Mouse (Mus musculus) megakaryocyte progenitor cell, adult 5-6 weeks (primary cell): ENCODE data around the gene Sertad1. TPM values are rescaled to one million over a fixed set of nuclear protein-coding genes. Genes with fewer than 3 reads are reported as not detected.
"Not testable (repeated sequence)": the region's sequence is repeated elsewhere in the genome, so short reads cannot be mapped to it uniquely, and the experiment has no call there.

Experiments
- ATAC-seq: replicated peaks from 2 replicates; pipeline ENCODE4 v1.8.0; 2016; ENCODE audit warnings: mild to moderate bottlenecking, moderate TSS enrichment, inconsistent platforms; ENCODE audit not compliant: poor library complexity
- total RNA-seq, 2 experiments: library from RNA; stranded (forward) in 1 of 2; stranded (reverse) in 1 of 2; fragments of 157-497, 149-512 nt in 1 of 2; fragments of 200-1000 nt in 1 of 2; gene quantifications; 2 replicates each; pipeline versions ENCODE4 v1.2.3 to v1.2.4; 2015 to 2017

Sertad1 gene
- total RNA-seq, 2 experiments from 2014 or later, result 6.8 to 9.2 TPM

DNA sequence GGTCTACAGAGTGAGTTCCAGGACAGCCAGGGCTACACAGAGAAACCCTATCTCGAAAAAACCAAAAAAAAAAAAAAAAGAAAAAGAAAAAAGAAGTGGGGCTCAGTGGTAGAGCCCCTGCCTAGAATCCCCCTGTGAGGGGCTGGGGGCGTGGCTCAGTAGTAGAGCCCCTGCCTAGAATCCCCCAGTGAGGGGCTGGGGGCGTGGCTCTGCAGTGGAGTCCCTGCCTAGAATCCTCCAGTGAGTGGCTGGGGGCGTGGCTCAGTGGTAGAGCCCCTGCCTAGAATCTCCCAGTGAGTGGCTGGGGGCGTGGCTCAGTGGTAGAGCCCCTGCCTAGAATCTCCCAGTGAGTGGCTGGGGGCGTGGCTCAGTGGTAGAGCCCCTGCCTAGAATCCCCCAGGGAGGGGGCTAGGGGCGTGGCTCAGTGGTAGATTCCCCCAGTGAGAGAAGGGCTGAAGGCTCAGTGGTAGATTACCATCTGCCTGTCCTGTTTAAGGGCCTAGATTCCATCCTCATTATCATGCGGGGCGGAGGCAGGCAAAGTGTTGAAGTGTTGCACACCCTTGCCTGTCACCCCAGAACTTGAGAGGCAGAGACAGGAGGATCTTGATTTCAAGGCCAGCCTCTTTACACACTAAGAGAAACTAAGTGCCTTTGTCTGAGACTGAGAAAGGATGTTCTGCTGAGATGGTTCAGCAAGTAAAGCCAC, 8.1 kb downstream of the Sertad1 start:
- ATAC-seq, result not testable (repeated sequence)

DNA sequence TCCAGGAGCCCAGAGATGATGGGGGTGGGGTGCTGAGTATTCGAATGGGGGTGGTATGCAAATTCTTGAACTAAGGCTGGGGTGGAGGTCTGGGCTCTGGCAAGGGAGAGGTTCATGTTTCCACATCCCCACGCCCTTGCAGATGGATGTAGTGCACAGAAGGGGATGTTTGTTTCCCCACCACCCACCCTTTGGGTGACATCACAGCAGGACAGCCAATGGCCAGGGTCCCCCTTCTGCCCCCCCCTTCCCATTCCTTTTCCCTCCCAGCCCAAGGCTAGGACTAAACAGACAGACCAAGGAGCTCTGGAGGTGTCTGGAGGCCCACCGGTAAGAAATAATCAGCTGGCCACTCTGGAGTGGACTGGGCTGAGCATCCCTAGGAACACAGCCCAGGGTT, 12.3 kb downstream of the Sertad1 start, which contains the start of gene Prx:
Gene Prx (plus strand): TSS at position 289 of the 400 bp plus-strand sequence.
- ATAC-seq, result no peak

DNA sequence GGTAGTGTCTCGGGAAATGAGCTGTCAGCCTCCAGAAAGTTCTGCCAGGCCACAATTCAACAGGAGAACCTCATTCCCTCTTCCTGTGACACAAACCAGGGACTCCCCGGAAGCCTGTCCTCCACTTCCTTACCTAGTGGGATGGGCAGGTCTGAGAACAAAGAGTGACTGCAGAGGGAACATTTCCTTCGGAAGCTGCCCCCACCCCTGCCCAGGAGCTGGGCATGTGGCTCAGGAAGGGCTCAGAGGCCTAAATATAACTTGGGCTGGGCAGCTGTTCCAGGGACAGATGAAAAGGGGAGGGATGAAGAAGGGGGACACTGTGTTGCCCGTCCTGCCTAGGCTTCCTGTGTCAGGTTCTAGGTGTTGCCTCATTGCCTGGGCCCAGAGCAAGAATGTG, 14.9 kb downstream of the Sertad1 start:
- ATAC-seq, result no peak

DNA sequence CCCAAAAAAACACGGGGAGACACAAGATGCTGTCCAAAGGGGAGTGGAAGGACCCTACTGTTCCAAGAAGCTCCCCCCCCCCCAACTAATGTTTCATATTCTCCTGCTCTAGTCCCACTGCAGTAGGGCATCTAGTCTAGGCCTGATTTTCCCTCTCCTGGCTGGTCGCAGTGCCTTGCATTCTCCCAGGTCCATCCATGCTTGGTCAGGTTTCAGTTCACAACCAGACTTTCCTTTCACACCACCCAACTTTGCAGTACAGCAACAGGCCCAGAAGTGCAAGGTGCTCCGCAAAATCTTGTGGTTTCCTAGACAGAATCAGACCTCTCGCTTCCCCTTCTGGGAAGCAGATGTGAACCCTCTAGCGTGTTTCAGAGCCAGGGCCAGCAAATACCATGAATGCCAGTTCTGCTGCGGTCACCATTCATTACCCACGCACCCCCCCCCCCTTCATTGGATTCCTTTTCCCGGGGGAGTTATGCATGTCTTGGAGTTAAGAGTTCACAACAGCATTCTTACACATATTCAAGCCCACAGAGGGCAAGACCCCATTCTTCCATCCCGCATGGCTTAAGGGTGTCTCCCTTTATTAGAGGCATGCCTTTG, 20.2 kb downstream of the Sertad1 start:
- peak; percentile 32 for ATAC-seq

DNA sequence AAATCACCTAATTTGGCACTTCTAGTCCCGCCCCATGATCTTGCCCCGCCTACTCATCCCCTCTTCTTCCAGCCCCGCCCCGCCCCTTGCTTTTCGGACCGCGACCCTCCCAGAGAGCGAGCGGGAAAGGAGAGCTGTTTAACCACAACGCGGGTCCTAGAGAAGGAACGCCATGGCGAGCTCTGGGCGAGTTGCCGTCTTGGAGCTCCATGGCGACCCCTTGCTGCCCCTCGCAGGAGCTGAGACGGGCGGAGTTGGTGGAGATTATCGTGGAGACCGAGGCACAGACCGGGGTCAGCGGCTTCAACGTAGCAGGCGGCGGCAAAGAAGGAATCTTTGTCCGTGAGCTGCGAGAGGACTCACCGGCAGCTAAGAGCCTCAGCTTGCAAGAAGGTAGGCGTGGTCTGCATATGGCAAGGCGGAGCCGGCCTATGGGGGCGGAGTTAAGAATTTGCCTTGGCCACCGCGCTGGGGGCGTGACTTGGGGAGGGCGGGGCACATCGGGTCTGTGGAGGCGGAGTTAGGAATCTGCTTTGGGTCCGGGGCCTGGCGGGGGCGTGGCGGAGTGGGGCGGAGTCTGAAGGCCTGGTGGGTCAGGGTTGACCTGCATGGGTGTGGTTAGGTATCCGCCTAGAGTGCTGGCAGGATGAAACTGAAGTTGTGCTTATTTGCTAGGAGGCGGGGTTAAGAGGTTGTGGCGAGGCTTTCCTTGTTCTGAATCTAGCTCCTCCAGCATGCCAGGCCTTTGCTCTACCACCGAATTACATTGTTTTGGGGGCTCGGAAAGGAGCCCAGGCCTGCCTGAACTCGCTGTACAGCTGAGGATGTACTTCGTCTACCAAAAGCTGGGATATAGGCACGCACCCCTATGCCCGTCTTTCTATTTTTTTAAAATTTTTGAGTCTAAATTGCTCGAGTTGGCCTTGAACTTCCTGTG, 21.3 kb downstream of the Sertad1 start:
- ATAC-seq, result peak; percentile 89

DNA sequence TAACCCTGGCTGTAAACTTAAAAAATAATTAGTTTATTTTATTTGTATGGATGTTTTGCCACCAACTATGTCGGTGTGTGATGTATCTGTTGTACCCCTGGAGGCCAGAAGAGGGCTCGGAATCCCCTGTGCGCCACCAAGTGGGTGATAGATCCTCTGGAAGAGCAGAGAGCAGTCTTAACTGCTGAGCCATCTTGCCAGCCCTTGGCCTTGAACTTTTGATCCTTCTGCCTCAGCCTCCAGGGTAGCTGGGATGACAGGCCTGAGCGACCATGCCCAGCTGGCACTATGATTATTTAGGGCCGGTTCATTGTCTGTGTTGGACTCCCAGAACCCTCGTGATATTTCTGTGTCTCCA, 21.9 kb downstream of the Sertad1 start:
- peak; percentile 73 for ATAC-seq

DNA sequence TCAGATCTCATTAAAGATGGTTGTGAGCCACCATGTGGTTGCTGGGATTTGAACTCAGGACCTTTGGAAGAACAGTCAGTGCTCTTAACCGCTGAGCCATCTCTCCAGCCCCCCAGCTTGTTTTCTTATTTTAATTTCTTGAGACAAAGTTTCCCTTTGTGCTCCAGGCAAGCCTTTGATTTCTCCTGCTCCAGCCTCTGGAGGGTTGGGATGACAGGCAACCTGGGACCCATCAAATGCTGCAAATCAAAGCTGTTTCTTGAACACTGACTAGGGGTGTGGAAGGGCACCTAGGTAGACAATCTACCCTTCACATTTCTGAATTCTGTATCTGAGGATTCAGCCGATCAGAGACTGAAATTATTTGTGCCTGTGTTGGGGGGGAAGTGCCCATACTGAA, 24.1 kb downstream of the Sertad1 start:
- no peak for ATAC-seq

DNA sequence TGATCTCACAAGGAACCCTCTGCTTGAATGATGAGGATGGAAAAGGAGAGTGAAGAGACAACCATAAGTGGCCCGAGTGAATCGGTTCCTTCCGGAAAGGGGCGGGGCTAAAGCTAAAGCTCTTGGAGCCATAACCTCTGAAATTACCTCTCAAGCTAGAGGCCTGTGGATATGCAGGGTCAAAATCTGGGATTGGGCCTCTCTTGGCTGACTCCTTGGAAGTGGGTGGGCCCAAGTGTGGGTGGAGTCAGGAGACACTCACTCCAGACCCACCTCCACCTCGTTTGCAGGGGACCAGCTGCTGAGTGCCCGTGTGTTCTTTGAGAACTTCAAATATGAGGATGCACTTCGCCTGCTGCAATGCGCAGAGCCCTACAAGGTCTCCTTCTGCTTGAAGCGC, 28.3 kb downstream of the Sertad1 start:
- no peak for ATAC-seq

DNA sequence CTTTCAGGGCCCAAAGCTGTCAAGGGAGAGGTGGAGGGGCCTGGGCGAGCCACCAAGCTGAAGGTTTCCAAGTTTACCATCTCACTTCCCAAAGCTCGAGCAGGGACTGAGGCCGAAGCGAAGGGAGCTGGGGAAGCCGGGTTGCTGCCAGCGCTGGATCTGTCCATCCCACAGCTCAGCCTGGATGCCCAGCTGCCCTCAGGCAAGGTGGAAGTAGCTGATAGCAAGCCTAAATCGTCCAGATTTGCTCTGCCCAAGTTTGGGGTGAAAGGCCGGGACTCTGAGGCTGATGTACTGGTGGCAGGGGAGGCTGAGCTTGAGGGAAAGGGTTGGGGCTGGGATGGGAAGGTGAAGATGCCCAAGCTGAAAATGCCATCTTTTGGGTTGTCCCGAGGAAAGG, 31.6 kb downstream of the Sertad1 start:
- no peak for ATAC-seq

DNA sequence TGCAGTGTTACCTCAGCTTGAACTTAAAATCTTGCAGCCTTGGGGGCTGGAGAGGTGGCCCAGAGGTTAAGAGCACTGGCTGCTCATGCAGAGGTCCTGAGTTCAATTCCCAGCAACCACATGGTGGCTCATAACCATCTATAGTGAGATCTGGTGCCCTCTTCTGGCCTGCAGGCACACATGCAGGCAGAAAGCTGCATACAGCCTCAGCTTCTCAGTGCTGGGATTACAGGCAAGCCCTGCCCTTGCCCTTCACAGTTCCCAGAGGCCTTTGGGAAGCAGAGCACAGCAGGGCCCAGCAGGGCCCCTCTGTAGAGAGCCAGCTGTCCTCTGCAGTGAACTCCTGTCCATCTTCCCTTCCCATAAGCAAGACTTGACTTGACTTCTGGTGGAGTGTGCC, 33.4 kb downstream of the Sertad1 start:
- ATAC-seq, result 0 out of 2 replicates have a peak, but pooled peaks have one; percentile 27

DNA sequence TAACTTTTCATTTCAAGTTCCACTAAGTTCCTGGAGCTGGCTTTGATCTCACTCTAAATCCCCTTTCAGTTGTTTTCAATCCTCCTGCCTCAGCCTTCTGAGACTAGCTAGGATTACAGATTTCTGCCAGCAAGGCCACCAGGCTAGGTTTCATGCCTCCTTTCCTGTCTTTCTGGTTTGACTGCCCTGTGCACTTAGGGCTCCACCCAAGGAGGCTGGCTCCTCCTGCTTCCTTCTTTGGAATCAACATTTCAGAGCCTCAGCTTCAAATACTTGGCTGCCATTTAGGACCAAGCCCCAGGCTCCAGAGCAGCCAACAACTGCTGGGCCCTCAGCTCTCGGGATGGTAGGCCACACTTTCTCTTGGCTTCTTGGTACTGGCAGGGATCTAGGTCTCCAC, 33.9 kb downstream of the Sertad1 start:
- ATAC-seq, result no peak

DNA sequence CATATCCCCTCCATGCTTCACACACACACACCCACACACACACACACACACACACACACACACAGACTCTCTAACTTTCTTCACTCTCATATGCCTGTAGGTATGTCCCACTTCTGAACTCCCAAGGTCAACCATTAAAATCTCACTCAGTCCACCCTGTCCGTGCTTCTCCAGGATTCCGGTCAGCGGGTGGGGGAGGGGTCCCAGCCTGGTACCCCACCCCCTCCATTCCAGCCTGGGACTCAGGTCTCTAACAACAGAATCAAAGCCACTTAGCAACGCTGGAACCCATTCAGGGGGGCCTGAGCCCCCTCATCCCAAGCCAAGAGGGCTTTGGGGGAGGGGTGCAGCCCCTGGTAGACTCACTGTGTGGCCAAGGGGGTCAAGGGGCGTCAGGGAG, 36.3 kb downstream of the Sertad1 start, which contains the start of gene Hipk4:
Gene Hipk4 (plus strand): TSS at position 301 of the 400 bp plus-strand sequence.
- no peak for ATAC-seq

DNA sequence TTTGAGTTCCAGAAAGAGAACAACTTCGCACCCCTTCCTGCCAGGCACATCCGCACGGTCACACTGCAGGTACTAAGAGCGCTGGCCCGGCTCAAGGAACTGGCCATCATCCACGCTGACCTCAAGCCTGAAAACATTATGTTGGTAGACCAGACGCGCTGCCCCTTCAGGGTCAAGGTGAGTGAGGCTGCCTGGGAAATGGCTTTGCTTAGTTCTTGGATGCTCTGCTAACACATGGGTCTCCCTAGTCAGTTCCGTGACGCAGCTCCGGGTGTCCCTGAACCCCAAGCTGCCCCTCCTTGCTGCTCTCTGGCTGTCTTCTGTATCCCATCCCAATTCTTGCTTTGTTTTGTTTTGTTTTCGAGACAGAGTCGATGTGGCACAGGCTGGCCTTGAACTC, 37.1 kb downstream of the Sertad1 start:
- no peak for ATAC-seq

DNA sequence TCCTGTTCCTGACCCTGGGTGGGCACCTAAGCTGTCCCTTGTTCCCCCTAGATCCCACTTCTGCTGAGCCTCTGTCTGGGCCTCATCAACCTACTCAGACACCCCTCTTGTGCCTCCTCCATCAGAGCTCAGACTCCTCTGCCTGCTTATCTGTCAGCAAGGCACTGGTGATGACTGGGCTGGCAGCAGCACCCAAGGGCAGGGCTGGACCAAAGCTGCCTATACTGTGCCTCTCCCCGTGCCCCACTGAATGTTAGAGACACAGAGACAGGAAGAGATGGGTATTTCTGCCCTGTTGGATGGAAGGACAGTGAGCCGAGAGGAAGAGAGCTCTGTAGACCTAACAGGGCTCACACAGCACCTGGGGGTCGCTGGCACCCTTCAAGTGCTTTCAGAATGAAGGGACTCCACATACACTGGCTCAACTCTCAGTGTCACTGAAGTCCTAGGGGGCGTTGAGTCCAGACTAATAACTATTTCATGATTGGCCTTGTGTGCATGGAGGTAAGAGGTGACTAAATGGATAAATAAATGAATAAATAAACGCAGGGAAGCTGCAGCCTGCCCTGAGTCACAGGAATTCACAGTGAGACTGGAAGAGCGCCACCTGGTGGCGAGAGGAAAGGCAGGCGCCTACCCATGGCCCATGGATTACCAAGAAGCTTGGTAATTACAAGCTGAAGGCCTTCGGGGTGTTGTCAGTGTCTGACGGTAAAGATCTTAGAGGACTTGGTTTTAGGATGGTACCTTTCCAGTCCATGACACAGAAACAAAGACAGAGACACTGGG, 39.5 kb downstream of the Sertad1 start:
- ATAC-seq, result peak; percentile 91

DNA sequence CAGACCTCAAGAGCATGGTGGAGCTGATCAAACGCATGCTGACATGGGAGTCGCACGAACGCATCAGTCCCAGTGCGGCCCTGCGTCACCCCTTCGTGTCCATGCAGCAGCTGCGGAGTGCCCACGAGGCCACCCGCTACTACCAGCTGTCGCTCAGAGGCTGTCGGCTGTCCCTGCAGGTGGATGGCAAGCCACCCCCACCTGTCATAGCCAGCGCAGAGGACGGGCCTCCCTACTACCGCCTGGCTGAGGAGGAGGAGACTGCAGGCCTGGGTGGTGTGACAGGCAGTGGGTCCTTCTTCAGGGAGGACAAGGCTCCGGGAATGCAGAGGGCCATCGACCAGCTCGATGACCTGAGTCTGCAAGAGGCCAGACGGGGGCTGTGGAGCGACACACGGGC, 42.4 kb downstream of the Sertad1 start:
- no peak for ATAC-seq

DNA sequence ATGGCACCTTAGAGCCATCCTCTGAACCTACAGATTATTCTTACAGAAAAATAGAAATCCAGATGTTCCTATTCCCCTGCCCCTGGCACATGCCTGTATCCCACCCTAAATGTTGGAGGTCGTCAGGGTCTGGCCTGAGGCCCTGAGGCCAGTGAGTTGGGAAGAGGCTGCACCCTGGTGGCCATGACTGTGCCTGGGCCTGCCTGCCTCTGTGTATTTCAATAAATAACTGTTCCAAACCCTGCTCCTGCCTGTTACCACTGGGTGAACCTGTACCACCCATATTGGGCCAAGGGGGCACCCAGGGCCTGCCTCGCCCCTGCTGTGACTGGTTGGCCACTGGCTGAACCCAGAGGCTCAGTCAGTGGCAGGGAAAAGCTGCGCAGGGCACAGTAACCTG, 44.2 kb downstream of the Sertad1 start:
- 0 out of 2 replicates have a peak, but pooled peaks have one; percentile 21 for ATAC-seq

DNA sequence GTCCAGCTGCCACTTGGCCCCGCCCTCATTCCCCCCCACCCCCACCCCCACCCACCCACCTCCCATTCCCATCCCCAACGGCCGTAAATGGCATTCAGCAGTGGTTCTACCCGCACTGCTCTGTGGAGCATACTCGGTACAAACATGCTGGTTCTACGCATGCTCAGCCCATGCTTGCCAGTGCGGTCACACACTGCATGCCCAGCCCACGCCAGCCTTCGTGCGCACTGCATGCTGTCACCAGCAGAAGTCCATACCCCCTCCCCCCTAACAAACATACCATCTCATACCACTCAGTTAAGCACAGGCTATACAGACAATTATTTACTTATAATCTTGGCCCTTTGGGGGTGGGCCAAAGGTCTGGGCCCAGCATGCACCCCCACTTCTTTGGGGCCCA, 45.0 kb downstream of the Sertad1 start:
- ATAC-seq, result no peak

DNA sequence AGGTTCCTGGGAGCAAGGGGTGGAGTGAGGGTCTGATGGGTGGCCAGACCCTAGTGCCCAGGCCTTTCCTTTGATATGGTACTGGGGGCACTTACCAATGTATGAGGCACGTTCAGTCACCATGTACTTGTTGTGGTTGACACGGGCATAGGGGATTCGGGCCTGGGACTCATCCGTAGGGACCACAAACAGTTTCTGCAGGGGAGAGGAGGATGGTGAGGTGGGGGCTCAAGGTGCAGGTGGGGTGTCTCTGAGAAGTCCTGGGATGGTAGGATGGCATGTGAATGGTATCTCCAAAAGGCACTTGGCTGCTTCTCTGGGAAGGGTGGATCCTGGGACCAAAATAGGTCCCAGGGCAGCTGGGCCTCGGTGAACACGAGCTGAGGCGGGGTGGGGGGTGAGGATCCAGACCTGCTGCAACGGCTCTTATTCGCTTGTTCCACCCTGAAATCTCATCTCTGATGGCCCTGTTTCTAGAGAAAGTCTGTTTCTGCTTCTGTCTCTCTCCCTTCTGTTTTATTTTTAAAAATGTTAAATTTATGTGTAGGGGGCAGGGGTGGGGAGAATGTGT, 45.9 kb downstream of the Sertad1 start:
- ATAC-seq, result no peak

DNA sequence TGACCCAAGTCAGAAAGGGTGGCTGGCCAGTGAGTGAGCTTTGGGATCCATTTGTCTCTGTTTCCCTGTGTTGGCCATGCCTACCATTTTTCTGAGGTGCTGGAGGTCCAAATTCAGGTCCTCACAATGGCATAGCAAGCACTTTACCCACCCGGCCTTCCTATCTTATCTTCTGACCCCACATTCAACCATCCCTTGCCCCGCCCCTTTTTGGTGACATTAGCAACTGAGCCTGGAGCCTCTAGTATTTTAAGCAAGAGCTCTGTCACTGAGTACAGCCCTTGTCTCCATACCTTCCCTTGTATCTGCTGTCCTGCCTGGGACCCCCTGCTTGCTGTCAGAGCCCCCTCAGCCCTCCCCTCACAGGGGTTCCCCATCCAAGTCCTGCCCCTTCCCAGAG, 48.7 kb downstream of the Sertad1 start:
- peak; percentile 72 for ATAC-seq

DNA sequence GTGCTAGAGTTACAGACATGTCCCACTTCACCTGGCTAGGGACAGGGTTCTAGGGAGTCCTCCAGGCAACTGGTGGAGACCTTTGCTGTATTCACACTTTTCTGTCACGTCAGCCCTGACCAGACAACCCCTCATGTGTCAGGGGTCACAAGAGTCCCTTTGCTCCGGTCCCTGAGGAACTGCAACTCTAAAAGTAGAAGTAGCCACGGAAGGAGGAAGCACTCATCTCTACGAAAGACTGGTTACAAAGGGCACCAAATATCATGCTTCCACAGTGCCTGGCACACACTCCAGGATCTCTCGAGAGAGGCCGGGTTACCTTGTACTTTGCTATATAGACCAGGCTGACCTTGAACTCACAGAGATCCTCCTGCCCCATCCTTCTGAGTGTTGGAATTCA, 49.9 kb downstream of the Sertad1 start:
- ATAC-seq, result 0 out of 2 replicates have a peak, but pooled peaks have one; percentile 4
